Mouse (Mus musculus) embryo, embryonic 10.5 days (tissue): Measurements from ENCODE around the gene Ces1d.

Experiments used
- DNase-seq: peaks from one replicate; pipeline ENCODE4 v3.0.0-alpha.2; 2015; ENCODE audit warnings: low spot score

Gene Ces1d

DNA sequence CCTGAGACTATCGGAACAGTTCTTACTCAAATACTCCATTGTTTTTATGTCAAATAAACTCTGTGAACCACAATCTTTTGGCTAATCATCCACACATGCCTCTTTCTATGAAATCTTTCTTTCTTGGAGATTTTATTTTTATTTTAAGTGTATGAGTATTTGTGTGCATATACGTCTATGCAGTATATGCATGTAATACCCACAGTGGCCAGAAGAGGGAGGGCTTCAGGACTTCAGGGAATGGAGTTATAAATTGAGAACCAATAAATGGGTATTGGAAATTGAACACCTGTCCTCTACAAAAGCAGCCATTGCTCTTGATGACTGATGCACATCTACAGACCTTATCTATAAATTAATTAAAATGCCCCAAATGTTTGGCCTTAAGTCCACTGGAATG, 65.4 kb downstream of the Ces1d start:
- DNase-seq, result peak; percentile 30

DNA sequence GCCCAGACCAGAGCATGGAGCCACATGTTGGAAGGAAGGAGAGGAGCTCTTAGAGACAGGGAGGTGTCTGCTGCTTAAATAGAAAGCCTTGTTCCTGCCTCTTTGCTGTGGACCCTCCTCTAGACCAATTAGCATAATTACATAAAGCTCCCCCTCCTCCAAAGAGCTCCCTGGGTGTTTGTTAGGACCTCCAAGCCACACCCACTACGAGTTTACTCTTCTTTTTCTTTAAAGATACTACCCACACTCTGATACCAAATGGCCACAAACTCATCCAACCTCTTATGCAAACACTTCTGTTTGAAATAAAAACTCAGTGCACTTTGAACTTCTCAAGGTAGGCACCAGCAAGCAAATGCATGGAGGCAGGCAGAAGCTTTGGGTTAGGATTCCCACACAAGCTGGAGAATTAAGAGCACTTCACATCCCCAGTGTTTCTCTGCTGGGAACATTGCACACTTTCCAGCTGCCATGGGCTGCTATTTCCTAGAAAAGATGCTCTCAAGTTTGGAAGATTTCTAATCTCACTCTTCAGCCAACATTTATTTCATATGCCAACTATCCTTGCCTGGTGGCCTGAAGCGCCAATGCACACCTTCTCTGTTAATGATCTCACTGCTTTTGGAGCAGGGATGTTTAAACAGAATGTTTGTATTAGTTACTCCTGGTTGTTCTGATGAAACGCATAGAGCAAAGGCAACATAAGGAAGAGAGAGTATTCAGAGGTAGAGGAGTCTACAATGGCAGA, 66.2 kb downstream of the Ces1d start, which contains the start of gene Ces1c:
Gene Ces1c (minus strand): TSS at position 51 of the 748 bp plus-strand sequence.
- DNase-seq, result no peak

DNA sequence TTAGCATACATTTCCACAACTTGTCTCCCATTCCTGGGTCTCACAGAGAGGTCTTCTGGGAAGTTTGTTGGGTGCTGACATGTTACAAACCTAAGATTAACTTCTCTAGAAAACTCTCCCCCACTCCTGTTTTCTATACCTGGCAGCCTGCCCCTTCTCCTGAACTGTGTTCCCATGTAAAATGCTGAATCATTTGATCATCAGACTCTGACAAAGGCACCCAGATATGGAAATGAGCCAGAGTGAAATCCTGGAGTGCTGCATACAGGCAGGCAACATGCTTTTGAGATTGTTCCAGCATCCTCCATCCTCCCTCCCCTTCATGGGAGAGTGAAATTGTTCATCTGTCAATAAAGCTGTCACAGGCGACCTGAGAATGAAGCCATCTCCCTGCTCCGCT, 71.2 kb downstream of the Ces1d start:
- DNase-seq, result no peak

GRCm38 (mm10) chr8:93122005-93122404, 75.6 kb downstream of the Ces1d start:
- DNase-seq, result no peak
